Mouse (Mus musculus) megakaryocyte, embryonic 14.5 days (primary cell): ENCODE results near the gene Dync1li2. TPM values are rescaled to one million over a fixed set of nuclear protein-coding genes. Genes with fewer than 3 reads are reported as not detected.

Experiments used
- H3K27me3 ChIP-seq: replicated peaks from 2 replicates; pipeline ENCODE3; 2012; ENCODE audit warnings: inconsistent platforms
- H3K36me3 ChIP-seq: replicated peaks from 2 replicates; pipeline ENCODE3; 2012; ENCODE audit warnings: low read length, inconsistent platforms, mixed read lengths
- H3K4me1 ChIP-seq: 2 replicates; pipeline ENCODE4 v1.6.1; 2012; ENCODE audit warnings: inconsistent platforms
- H3K4me3 ChIP-seq: replicated peaks from 2 replicates; pipeline ENCODE3; 2012; ENCODE audit warnings: moderate library complexity, mild to moderate bottlenecking, inconsistent platforms
- H3K9me3 ChIP-seq: 2 replicates; pipeline ENCODE4 v1.6.1; 2012; ENCODE audit warnings: inconsistent platforms
- FLI1 ChIP-seq: IDR thresholded peaks from 2 replicates; pipeline ENCODE4 v1.6.1; 2012; ENCODE audit warnings: low read length, inconsistent platforms, mixed read lengths
- GATA1 ChIP-seq: IDR thresholded peaks from 3 replicates; pipeline ENCODE4 v1.6.1; 2012; ENCODE audit warnings: mixed read lengths, low read length, inconsistent platforms, borderline replicate concordance
- polyA plus RNA-seq: library from polyadenylated mRNA; stranded (reverse); fragments of >175 nt; gene quantifications from 2 replicates; pipeline ENCODE4 v1.2.3, GENCODE M21; 2012; ENCODE audit warnings: low replicate concordance; ENCODE audit not compliant: insufficient read depth

The Dync1li2 gene
- polyA plus RNA-seq, 1 experiment, result 12.1 TPM

DNA sequence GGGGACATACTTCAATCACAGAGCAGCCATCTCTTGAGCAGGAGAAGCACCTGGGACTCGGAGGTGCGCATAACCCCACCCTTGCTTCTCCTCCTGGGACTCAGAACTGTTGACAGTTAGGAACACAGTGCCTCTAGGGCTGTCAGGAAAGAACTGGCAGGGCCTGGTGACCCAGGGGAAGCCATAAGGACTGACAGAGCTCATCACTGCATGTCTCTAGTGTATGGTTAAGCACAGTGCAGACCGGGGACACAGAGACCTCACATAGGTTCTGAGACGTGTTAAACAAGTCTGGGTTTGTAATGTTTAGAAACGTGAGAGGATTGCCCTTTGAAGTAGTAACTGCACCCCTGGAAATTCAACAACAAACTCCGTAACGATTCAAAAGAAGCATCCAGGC lies 55.3 kb downstream of the Dync1li2 start:
- H3K9me3 ChIP-seq, result no peaks in the 10 kb centered on the region
- no peaks in the 10 kb centered on the region for H3K36me3 ChIP-seq
- H3K4me3 ChIP-seq, result no peak overlapping the region
- peaks cover 31% of the 10 kb centered on the region for H3K4me1 ChIP-seq
- H3K27me3 ChIP-seq, result peaks cover 7% of the 10 kb centered on the region
- TF ChIP-seq FLI1, result no peak
- TF ChIP-seq GATA1, result no peak

- TF ChIP-seq GATA1, result no peak
- H3K9me3 ChIP-seq, result no peaks in the 10 kb centered on the region
- H3K4me1 ChIP-seq, result peaks cover 31% of the 10 kb centered on the region
- H3K4me3 ChIP-seq, result no peak overlapping the region
- H3K27me3 ChIP-seq, result peaks cover 2% of the 10 kb centered on the region
- no peaks in the 10 kb centered on the region for H3K36me3 ChIP-seq
Observed at GRCm38 (mm10) chr8:104386693-104387092, 56.2 kb downstream of the Dync1li2 start.

GRCm38 (mm10) chr8:104383977-104384376 lies 58.9 kb downstream of the Dync1li2 start:
- H3K4me1 ChIP-seq, result peaks cover 24% of the 10 kb centered on the region
- no peak for TF ChIP-seq GATA1
- no peak for TF ChIP-seq FLI1
- no peaks in the 10 kb centered on the region for H3K9me3 ChIP-seq
- peak overlapping the region; percentile 66 for H3K4me3 ChIP-seq
- no peaks in the 10 kb centered on the region for H3K36me3 ChIP-seq
- H3K27me3 ChIP-seq, result peaks cover 8% of the 10 kb centered on the region

DNA sequence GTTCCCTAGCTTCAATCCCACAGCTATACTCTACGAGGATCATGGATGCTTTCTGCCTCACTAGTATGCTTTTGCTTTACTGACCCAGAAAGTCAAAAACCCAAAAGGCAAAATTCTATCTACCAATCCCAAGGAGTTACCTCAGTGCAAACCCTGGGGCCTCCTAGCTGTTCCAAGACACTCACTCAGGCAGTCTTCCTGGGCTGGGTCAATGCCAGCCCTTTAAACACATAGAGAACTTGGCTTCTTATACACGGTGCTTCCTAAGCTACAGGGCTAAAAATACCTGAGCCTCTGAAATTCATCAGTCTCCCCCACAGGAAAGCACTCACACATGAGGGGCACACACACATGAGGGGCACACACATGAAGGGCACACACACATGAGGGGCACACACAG lies 59.6 kb downstream of the Dync1li2 start:
- H3K9me3 ChIP-seq, result no peaks in the 10 kb centered on the region
- TF ChIP-seq GATA1, result no peak
- no peak for TF ChIP-seq FLI1
- no peaks in the 10 kb centered on the region for H3K36me3 ChIP-seq
- H3K4me1 ChIP-seq, result peaks cover 24% of the 10 kb centered on the region
- peaks cover 8% of the 10 kb centered on the region for H3K27me3 ChIP-seq
- no peak overlapping the region for H3K4me3 ChIP-seq

DNA sequence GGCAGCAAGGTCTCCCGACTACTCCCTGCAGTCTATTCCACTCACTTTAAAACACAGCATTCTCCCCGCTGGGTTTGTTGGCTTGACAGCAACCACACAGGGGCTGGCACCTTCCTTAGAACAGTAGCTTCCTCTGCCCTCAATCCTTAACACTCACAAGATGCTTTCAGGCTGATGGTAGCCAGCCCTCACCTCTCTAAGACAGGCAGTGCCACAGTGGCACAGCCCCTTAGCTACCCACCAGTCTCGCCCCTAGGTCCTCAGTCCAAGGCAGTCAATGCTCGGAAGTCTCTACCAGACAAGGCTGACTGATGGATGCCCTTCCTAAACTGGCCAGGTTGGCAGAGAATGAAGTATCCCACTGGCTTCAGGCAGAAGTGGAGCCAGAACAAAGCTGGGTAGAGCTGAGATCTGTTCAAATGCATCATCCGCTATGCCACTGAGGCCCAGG lies 61.9 kb downstream of the Dync1li2 start:
- peaks cover 8% of the 10 kb centered on the region for H3K27me3 ChIP-seq
- no peaks in the 10 kb centered on the region for H3K9me3 ChIP-seq
- no peak for TF ChIP-seq GATA1
- TF ChIP-seq FLI1, result no peak
- no peaks in the 10 kb centered on the region for H3K36me3 ChIP-seq
- H3K4me3 ChIP-seq, result no peak overlapping the region
- peaks cover 18% of the 10 kb centered on the region for H3K4me1 ChIP-seq

DNA sequence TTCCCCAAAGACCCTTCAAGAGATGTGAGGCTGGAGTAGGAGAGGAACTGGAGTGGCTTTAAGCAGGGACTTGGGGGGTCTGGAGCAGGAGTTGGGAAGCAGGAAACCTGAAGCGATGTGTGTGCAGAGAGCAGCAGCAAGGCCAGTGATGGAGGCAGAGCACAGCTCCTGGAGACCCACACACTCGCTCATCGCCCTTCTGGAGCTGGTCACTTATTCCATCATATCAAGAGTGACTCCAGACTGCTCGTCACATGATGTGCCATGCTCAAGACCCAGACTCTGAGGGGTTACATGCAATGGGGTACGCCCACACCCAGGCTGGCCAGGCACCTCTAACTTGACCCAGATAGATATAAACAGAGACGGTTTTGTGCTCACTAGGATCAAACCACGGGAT lies 62.6 kb downstream of the Dync1li2 start:
- H3K36me3 ChIP-seq, result no peaks in the 10 kb centered on the region
- no peak overlapping the region for H3K4me3 ChIP-seq
- H3K9me3 ChIP-seq, result no peaks in the 10 kb centered on the region
- peaks cover 8% of the 10 kb centered on the region for H3K27me3 ChIP-seq
- TF ChIP-seq GATA1, result no peak
- TF ChIP-seq FLI1, result no peak
- H3K4me1 ChIP-seq, result peaks cover 19% of the 10 kb centered on the region

DNA sequence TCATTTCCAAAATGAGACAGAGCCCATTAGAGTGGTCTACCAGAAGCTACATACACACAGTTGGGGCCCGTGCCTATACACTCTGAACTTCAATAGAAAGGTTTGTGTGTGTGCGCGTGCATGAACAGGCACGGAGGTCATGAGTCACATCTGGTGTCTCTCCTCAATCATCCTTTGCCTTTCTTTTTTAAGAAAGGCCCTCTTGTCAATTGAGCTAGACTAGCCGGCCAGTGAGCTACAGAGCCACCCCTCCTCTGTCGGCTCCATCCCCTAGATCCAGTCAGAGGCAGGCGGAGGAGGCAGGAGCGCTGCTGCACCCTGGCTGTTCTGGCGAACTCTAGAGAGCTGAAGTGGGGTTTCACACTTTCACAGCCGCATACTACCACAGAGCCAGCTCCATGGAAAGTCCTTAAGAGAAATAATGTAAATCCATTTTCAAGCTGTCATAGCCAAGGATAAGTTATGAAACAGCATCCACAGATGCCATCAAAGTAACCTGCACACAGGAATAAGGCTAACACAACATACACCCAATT lies 63.5 kb downstream of the Dync1li2 start:
- Histone ChIP-seq H3K4me3 (no peak overlapping the region), H3K36me3 (no peaks in the 10 kb centered on the region), H3K27me3 (peaks cover 8% of the 10 kb centered on the region), H3K4me1 (peaks cover 19% of the 10 kb centered on the region), H3K9me3 (no peaks in the 10 kb centered on the region)
- TF ChIP-seq GATA1, result no peak
- no peak for TF ChIP-seq FLI1

DNA sequence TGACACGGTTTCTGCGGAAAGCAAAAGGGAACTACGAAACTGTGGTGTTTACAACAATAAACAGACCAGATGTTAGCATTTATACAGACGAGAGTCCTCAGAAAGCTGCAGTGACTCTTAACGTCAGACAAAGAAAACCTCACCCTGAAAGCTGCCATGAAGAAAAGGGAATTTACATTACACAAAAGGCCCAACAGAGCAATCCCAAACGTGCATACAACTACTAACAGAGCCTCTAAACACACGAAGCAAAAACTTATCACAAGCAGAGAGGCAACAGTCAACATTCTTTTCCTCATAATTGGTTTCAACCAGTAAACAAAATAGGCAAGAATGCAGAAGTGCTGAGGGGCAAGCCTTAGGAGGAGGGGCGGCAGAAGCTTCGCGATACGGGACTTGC lies 66.2 kb downstream of the Dync1li2 start:
- Histone ChIP-seq H3K4me3 (no peak overlapping the region), H3K36me3 (no peaks in the 10 kb centered on the region), H3K9me3 (no peaks in the 10 kb centered on the region), H3K27me3 (peaks cover 6% of the 10 kb centered on the region), H3K4me1 (peaks cover 4% of the 10 kb centered on the region; the same call in 1 of the 2 replicates)
- no peak for TF ChIP-seq GATA1
- TF ChIP-seq FLI1, result no peak

- no peaks in the 10 kb centered on the region for H3K9me3 ChIP-seq
- H3K27me3 ChIP-seq, result peaks cover 2% of the 10 kb centered on the region
- no peak overlapping the region for H3K4me3 ChIP-seq
- no peaks in the 10 kb centered on the region for H3K36me3 ChIP-seq
- peaks cover 8% of the 10 kb centered on the region; the same call in 1 of the 2 replicates for H3K4me1 ChIP-seq
- no peak for TF ChIP-seq FLI1
- no peak for TF ChIP-seq GATA1
Observed at GRCm38 (mm10) chr8:104375959-104376358, 66.9 kb downstream of the Dync1li2 start.

DNA sequence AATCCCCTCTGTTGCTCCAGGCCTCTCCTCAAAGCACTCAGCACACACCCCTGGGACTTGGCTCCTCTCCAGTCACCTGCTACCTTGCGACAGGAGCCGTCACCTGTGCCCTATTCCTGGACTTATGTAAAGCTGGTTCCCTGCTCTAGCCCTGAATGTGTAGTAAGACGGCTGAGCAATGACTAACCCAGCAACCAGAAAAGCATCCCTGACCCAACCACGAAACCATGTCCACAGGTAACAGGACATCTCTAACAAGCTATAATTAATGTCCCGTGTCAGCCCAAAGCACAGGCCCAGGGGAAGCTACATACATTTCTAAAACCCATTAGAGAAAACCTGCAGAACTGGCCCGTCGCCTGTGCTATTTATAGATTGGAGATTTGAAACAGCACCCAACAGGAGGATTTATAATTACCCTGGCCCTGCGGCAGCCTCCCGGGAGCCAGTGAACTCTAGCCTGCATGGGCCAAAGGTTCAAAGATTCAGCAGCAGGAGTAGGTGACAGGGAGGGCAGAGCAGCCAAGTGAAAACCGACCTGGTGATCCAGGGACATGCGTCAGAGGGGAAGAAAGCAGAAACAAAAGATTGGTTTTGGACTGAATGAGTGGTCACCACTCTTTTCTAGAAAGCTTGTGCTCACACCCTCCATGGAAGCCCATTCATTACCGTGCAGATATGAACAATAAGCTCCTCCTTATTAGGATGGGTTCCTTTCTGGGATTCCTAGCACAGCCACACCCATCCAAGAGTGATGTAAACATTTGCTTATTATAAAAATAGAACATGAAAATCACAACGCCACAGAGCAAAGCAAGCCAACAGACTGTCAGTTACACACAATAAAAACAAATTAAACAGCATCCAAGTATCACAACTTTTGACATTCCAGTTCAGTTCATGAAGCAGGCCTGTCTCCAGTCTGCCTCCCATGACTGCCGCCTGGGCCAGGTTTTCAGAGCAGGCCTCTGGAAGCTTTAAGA lies 67.7 kb downstream of the Dync1li2 start:
- Histone ChIP-seq H3K27me3 (peaks cover 2% of the 10 kb centered on the region), H3K4me1 (peaks cover 15% of the 10 kb centered on the region), H3K9me3 (no peaks in the 10 kb centered on the region), H3K36me3 (no peaks in the 10 kb centered on the region), H3K4me3 (no peak overlapping the region)
- TF ChIP-seq FLI1 (no peak), GATA1 (no peak)
